Mouse (Mus musculus) left cerebral cortex, adult 8-10 months (tissue): ENCODE results near the gene Snrpd3. TPM values are rescaled to one million over a fixed set of nuclear protein-coding genes. Genes with fewer than 3 reads are reported as not detected.
"Not testable (repeated sequence)": the region's sequence is repeated elsewhere in the genome, so short reads cannot be mapped to it uniquely, and the experiment has no call there.

Source experiments
- DNase-seq, 2 experiments: peaks; one replicate each; pipeline ENCODE4 v3.0.0; 2022; ENCODE audit warnings: low spot score in 2 of 2
- total RNA-seq, 4 experiments: library from RNA; stranded (reverse); gene quantifications; 2 replicates each; pipeline ENCODE4 v1.2.4; 2022

Gene Snrpd3
- total RNA-seq, 4 experiments from 2014 or later, result 68.9 to 83.0 (median 81.2) TPM

DNA sequence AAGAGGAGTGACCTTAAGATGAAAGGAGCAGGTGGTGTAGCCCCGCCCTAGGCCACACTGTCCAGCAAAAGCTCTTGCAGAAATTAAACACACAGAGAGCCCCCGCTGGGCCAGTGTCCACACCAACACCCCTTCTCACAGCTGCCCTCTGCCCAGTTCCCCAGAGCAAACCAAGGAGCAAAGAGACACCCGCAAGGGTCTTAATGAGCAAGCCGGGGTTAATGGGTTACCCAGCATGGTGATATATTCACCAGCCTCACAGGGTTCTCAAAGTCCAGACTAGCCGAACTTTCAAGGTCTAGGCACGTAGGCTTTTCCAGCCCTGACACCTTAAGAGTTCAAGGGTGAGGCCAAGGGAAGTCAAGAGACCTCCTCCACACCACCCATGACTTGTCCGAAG lies 48.6 kb downstream of the Snrpd3 start:
- no peak for DNase-seq

DNA sequence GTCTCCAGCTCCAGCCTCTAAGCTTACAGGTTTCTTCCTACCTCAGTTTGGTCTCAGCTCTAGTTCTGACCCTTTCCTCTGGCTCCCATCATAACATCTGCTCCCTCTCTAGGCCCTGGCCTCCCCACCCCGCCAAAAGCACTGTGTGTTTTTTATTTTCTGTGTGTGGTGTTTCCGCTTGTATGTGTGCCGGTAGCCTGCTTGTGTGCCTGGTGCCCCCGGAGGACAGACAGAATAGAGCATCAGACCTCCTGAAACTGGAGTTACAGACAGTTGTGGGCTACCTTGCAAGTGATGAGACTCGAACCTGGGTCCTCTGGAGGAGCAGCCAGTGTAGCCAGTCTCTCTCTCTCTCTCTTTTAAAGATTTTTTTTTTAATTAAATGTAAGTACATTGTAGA lies 49.0 kb downstream of the Snrpd3 start:
- no peak for DNase-seq

DNA sequence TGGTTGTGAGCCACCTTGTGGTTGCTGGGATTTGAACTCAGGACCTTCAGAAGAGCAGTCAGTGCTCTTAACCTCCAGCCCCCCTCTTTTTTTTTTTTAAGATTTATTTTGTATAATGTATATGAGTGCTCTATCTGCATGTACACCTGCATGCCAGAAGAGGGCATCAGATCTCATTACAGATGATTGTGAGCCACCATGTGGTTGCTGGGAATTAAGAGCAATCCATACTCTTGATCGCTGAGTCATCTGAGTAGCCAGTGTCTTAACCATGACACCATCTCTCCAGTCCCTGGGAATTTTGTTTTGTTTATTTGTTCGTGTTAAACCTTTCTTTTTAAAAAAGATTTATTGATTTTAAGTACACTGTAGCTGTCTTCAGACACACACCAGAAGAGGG lies 49.4 kb downstream of the Snrpd3 start:
- DNase-seq, result not testable (repeated sequence)

DNA sequence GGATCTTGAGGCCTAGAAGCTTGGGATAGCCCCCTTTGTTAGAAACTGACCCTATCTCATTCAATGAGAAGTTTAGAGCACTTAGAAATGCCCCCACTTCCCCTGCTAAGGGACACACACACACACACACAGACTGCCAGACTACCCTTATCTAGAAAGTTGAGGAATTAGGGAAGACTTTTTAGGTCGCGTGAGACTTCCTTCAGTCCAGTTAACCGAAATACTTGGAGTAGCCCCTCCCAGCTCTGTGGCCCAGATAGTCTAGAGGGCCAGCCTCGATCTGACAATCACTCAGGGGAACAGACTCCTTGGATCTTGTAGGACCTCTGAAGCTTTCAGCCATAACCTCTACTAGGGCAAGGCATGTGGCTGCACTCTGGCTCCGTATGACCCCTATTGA lies 50.7 kb downstream of the Snrpd3 start:
- DNase-seq, result no peak

DNA sequence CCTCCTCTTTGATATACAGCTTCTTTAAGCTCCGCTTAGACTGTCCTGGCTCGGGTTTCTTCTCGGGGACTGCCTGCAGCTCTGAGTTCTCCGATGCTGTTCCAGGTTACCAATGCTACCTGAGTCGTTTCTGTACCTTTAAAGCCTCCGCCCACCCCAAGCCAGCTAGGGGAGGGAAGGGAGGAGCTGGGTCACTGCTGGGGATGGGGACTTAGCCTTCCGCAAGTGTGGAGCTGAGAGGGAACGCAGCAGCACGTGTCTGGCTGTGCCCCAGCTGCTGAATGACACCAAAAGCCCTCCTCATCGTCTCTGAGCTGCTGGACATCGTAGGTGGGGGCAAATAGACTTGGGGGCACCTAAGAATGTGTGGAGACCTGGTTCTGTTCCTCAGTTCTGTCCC lies 51.1 kb downstream of the Snrpd3 start:
- DNase-seq, result no peak

DNA sequence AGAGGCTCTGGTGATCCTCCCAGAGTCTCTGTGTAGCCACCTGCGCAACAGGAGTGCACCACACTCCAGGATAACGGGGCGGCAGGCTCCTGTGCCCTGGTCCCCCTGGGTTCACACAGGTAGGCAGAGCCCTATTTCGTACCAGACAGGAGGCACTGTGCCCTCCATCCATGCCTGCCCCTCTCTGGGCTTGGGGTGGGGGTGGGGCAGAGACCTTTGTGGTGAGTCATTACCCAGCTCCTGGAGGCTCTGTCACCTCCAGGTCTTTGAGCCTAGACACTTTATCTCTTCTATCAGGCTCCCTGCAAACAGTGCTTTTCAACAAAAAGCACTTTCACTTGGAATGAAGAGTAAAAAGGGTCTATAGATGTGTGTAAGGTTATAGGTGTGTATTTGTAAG lies 51.5 kb downstream of the Snrpd3 start:
- no peak for DNase-seq

DNA sequence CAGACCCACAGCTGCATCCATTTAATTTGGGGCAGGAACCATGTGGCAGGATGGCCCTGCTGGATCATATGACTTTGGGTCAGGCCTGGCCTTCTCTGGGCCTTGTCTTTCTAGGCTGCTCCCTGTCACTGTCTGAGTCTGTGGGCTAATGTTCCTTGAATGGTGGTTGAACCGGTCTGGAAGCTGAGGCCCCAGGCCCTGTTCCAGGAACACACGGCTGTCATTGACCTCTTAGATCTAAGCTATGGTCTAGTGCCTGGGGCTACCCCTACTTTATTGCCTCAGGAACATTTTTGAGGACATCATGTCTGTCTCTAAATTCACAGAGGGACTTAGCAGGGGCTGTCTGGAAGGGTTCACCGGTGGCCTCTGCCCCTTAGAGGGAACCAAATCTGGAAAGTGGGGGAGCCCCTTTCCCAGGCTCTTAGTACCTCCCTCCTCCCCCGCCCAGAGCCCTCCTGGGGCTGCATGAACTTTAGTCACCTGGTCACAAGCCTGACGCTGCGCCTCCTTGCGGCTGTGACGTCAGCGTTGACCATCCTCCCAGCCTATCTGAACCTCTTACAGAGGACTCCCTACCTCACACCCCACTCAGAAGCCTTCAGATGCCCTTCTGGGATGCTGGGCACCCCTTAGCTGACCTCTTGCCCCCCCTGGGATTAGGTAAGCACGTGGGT lies 53.8 kb downstream of the Snrpd3 start:
- DNase-seq, result no peak

DNA sequence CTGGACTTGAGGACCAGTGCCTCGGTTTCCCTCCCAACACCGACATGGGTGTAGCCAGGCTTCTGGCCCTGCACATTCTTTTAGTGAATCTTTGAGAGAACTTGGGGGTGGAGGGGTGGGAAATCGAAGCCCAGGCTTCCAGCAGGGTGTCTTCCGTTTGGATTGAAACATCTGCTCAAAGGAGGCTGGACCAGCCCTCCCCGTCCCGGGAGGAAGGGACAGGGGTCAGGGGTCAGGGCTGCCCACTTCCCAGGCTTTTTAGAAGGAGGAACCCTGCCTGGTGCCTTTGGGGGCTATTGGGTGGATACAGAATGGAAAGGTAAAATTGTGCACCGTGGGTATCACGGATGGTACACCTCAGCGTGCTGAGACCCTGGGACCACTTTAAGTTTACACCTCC lies 54.6 kb downstream of the Snrpd3 start:
- DNase-seq, result no peak

DNA sequence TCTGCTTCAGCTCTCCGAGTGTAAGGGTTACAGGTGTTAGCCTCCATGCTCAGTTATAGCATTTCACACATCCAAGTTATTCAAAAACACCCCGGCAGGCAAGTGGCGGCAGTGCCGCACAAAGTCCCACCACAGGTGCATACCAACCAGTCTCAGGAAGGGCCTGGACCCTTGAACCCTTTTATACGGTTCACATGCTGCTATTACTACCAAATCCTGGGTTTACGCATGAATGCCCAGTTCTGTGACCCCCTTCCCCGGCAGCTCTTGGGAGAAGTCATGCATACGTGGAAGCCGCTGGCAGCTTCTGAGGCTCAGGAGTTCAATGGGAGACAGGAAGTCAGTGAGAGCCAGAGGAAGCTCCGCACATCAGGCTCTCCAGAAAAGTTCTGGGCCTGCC lies 55.8 kb downstream of the Snrpd3 start:
- DNase-seq, result no peak

DNA sequence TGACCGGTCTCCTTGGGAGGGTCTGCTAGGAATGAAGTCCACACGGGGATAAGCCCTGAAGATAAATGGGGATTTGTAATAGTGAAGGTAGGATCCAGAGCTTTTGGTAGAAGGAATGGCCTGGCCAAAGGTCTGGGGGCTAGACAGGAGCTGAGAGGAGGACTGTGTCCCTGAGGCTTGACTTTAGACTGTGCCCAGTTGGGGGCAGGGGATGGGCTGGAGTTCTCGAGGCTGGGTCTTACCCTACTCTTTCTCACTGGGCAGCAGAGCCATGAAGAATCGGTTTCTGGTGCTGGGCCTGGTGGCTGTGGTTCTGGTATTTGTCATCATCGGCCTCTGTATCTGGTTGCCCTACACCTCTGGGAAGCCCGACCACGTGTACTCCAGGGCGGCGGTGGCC lies 56.6 kb downstream of the Snrpd3 start:
- DNase-seq, result no peak

DNA sequence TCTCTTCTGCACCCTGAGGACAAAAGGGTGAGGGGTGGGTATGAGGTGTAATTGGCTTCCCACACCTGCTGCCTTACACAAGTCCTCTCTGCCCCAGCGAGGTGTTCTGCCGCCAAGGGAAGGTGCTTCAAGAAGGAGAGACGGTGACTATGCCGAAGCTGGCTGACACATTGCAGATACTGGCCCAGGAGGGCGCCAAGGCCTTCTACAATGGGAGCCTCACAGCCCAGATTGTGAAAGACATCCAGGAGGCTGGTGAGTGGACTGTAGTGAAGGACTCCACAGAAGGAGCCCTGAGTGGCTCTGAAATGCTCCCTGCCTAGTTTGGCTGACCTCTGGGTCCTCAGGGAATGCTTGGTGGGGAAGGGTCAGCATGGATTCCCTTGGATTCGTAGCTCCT lies 61.8 kb downstream of the Snrpd3 start:
- no peak for DNase-seq

DNA sequence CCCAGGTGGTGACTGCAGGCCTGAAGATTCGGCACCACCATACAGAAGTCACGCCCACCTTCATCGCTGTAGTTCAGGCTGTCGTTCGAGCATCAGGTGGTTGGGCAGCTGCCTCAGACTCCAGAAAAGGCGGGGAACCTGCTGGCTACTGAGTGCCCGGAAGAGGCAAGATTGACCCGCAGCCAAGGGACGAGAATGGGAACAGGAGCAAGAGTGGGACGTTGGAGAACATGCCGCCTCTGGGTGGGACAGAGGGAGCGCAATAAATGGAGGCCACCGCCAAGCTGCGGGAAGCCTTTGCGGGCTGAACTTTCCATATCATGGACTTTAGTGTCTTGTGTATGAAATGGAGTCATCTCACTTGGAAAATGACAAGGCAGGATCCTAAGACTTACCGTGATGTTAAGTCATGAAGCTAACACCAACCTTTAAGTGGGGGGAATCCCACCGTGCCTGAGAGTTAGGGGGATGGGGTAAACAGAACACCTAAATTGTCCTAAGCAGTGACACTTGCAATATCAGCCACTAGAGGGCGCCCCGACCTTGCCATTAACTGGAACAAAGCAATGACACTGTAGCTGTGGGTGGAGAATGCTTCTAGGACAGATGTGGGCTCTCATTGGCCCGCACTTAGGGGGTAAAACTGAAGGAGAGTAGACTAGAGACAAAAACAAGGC lies 68.7 kb downstream of the Snrpd3 start:
- DNase-seq, result peak; percentile 71 to 90

DNA sequence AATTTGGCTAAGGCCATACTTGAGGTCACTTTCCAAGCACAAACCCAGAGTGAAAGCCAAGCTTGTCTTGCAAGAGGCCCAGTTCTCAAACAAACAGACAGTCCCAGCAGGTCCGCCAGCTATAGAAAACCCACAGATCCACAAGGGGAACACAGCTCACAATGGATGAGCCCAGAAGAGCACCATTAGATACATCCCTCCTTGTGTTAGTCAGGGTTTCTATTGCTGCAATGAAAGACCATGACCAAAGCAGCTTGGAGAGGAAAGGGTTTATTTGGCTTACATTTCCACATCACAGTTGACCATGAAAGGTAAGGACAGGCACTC lies 69.2 kb downstream of the Snrpd3 start:
- DNase-seq, result no peak

Other genes starting within 250 kb of the Snrpd3 start
- gene Adora2a, start 200.7 kb upstream of the Snrpd3 start, total RNA-seq, result 10 to 100 TPM; 57.0 to 85.4 (median 75.0) TPM
- gene Upb1, start 116.4 kb upstream of the Snrpd3 start, total RNA-seq, result 1 to 10 TPM in 2 of 4 experiments, under 1 TPM in 2; 0.55 to 1.4 (median 1.1) TPM
- gene Gucd1, start 421 bp downstream of the Snrpd3 start, total RNA-seq, result 10 to 100 TPM; 14.2 to 19.2 (median 15.2) TPM
- 10 to 100 TPM; 10.9 to 15.5 (median 12.0) TPM for gene Lrrc75b, start 42.8 kb downstream of the Snrpd3 start, total RNA-seq
- 1 to 10 TPM; 2.3 to 5.5 (median 4.5) TPM for gene Ggt1, start 44.1 kb downstream of the Snrpd3 start, total RNA-seq
- gene Ggt5, start 71.8 kb downstream of the Snrpd3 start, total RNA-seq, result 1 to 10 TPM; 1.8 to 3.5 (median 2.4) TPM
- 10 to 100 TPM in 2 of 4 experiments, 1 to 10 TPM in 2; 8.7 to 12.0 (median 10.3) TPM for gene Susd2, start 126.5 kb downstream of the Snrpd3 start, total RNA-seq
- 10 to 100 TPM; 61.3 to 73.2 (median 69.6) TPM for gene Cabin1, start 246.8 kb downstream of the Snrpd3 start, total RNA-seq